Mouse (Mus musculus): ENCODE data around the gene Itpr3.

DNA sequence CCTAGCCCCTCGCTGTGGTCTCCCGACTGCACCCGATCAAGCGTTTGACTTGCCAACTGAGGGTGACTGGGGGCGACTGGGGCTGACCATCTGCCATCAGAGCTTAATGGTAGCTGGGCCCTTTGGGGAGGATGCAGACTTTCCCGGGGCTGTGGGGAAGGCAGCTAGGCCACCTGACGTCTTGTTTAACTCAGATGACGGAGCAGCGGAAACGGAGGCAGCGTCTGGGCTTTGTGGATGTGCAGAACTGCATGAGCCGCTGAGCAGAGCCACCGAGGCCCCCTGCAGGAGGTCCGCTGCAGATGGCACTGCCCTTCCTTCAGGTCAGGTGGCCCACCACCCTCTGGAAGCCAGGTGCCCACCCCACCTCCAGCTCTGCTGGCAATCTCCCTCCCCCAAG lies 64.2 kb downstream of the Itpr3 start:
- no peak for TF ChIP-seq CTCF (IDR thresholded peaks at IDR 0.05; ENCODE audit: insufficient read depth, low read length)
- TF ChIP-seq POLR2A (IDR thresholded peaks at IDR 0.05; ENCODE audit: borderline replicate concordance, extremely low read depth, low read depth, low read length) = no peak

Measured in lung, adult 2 months (tissue).